Mouse (Mus musculus) MEL (cell line): ENCODE data around the gene Pigf.

Experiments
- BHLHE40 ChIP-seq: IDR thresholded peaks from 2 replicates; pipeline ENCODE4 v1.6.1; 2012; ENCODE audit warnings: low read depth, mild to moderate bottlenecking, inconsistent platforms, low read length, improper control_type of control experiment, borderline replicate concordance
- CHD2 ChIP-seq: IDR thresholded peaks from 2 replicates; pipeline ENCODE4 v1.6.1; 2011; ENCODE audit warnings: low read length, improper control_type of control experiment
- E2F4 ChIP-seq: IDR thresholded peaks from 2 replicates; pipeline ENCODE4 v1.6.1; 2011; ENCODE audit warnings: low read depth, low read length, improper control_type of control experiment, borderline replicate concordance
- MXI1 ChIP-seq: IDR thresholded peaks from 2 replicates; pipeline ENCODE4 v1.6.1; 2011; ENCODE audit warnings: mild to moderate bottlenecking, low read depth, low read length, improper control_type of control experiment
- POLR2AphosphoS2 ChIP-seq: IDR thresholded peaks from 2 replicates; pipeline ENCODE4 v1.6.1; 2011; ENCODE audit warnings: low read length, improper control_type of control experiment
- SMC3 ChIP-seq: IDR thresholded peaks from 2 replicates; pipeline ENCODE4 v1.6.1; 2011; ENCODE audit warnings: low read depth, low read length, improper control_type of control experiment
- TCF12 ChIP-seq: IDR thresholded peaks from 2 replicates; pipeline ENCODE4 v1.6.1; 2014; ENCODE audit warnings: low read depth, mild to moderate bottlenecking, inconsistent platforms, low read length, improper control_type of control experiment, moderate library complexity
- USF2 ChIP-seq, 2 experiments: IDR thresholded peaks; 2 replicates each; pipeline ENCODE4 v1.6.1; 2011 to 2012; ENCODE audit warnings: improper control_type of control experiment in 2 of 2, low read length in 2 of 2, borderline replicate concordance in 1 of 2, inconsistent platforms in 1 of 2, low read depth in 1 of 2, mild to moderate bottlenecking in 1 of 2; ENCODE audit not compliant: insufficient read depth in 1 of 2
- ZC3H11A ChIP-seq: IDR thresholded peaks from 2 replicates; pipeline ENCODE4 v1.6.1; 2012; ENCODE audit warnings: low read depth, mild to moderate bottlenecking, inconsistent platforms, low read length, improper control_type of control experiment

DNA sequence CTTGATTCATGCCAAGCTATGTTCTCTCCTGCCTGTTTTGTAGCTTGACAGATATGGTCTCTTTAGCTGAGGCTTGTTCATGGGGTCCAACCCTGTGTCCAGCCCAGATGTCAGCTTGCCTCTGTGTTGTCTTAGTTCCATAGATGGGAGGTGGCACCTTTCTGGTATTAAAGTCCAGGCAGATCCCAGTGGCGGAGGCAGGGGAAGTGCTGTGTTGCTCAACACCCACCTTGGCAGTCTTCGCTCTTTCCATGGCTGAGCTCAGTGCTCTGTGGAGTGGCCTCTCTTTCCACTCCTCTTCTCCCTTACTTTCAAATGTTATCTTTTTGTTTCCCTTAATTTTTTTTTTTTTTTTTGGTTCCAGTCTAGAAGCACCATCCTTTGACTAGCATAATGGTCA is 52.1 kb downstream of the Pigf start:
- TF ChIP-seq TCF12 (no peak), USF2 (IDR thresholded peaks at IDR 0.05; ENCODE audit: borderline replicate concordance in 1 of 2, insufficient read depth in 1 of 2, low read depth in 1 of 2, low read length in 2 of 2) (no peak), ZC3H11A (no peak), BHLHE40 (no peak), E2F4 (no peak), POLR2AphosphoS2 (no peak), MXI1 (no peak), CHD2 (no peak), SMC3 (no peak)
